Mouse (Mus musculus) thymus, postnatal 4 days (tissue): ENCODE measurements around the gene Aplp2.
"Not testable (repeated sequence)": the region's sequence is repeated elsewhere in the genome, so short reads cannot be mapped to it uniquely, and the experiment has no call there.

Source experiments
- DNase-seq: peaks from one replicate; pipeline ENCODE4 v3.0.0; 2021

Aplp2 gene

GRCm38 (mm10) chr9:31176379-31177130, 35.1 kb downstream of the Aplp2 start:
- DNase-seq: no peak

DNA sequence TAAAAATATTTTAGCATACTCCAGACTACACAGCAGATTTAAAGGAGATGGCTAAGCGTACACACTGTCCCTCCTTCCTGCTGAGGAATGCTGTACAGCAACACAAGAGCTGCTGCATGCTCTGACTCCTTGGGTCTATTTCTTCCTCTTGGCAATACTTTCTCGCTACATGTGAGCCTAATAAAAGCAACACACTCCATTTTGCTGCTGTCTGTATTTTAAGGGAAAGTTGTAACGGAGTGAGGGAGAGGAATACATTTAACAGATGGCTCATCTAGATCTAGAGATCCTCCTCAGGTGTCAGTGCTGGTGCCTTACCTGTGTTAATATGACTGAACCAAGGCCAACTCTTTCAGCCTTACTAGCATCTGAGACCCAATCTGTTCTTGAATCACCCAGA, 35.6 kb downstream of the Aplp2 start:
- no peak for DNase-seq

DNA sequence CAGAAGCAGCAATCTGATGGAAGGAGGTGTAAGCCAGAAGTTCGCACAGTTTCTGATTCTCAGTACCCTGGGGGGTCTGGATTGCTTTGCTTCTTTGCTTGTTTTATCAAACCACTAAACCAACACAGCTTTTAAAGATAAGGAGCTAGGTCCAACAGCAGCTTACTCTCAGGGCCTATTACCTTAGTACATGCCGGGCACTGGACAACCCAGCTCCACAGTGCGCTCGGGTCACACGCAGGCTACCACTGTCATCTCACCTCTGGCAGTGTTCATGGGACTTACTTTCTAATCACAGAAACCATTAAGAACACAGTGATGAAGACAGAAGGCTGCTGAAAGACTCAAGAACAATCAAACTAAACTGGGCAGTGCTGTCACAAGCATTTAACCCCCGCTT, 36.3 kb downstream of the Aplp2 start:
- no peak for DNase-seq

GRCm38 (mm10) chr9:31168356-31169093, 43.1 kb downstream of the Aplp2 start:
- no peak for DNase-seq

- no peak for DNase-seq
These were observed 44.3 kb downstream of the Aplp2 start for GRCm38 (mm10) chr9:31167305-31167704.

GRCm38 (mm10) chr9:31165505-31165904, 46.1 kb downstream of the Aplp2 start:
- not testable (repeated sequence) for DNase-seq

DNA sequence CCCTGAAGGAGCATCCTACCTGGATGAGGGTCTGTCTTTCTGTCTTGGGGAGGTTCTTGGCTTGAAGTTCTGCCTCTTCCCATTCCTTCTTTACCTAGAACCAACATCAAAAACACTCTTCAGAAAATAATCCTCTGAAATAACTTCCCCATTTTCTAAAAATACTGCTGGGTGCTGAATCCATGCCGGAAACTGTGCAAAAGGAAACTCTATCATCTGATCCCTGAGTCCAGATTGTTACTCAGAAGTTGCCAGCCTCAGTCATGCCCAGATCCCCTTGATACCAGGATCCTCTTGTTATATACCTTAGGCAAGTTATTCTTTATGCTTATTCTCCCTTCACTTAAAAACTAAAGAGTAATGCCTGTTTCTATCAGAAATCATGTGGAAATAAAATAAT, 48.3 kb downstream of the Aplp2 start:
- no peak for DNase-seq

DNA sequence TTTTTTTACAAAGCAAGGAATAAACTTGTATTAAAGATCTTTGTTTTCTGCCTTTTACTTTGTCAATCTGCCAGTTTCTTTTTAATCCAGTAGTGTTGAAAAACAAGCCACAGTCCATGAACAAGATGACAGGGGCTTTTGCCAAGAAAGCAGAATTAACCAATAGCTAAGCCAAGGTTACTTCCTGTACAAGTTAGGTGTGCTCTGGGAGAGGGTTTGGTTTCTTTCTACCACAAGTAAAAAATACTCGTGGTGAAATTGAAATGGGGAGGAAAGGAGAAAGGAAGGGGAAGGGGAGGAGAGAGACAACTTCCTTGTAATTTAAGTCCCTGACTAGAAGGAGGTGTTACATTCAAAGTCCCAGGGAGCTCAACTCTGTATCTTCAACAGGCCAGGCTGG, 48.7 kb downstream of the Aplp2 start:
- no peak for DNase-seq

GRCm38 (mm10) chr9:31159910-31160309, 51.7 kb downstream of the Aplp2 start:
- peak; percentile 53 for DNase-seq

- no peak for DNase-seq
These were observed 55.0 kb downstream of the Aplp2 start for GRCm38 (mm10) chr9:31156594-31156993.

DNA sequence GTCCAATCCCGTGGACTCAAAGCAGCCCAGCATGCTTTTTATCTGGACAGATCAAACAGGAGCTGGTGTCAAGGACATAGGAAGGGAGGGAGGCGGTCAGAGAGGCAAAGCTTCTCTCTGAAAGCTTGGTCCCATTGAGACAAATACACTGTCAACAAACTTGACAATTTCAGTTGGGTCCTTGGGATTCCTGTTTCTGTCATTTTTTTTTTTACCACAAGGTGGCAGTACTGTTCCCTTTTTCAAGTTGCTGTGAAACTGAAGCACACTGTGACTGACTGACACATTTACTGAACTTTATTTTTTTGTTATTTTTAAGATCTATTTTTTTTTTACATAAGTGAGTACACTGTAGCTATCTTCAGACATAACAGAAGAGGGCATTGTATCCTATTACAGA, 60.6 kb downstream of the Aplp2 start:
- DNase-seq: no peak

- DNase-seq: no peak
These were observed 63.5 kb downstream of the Aplp2 start for GRCm38 (mm10) chr9:31148135-31148534.

DNA sequence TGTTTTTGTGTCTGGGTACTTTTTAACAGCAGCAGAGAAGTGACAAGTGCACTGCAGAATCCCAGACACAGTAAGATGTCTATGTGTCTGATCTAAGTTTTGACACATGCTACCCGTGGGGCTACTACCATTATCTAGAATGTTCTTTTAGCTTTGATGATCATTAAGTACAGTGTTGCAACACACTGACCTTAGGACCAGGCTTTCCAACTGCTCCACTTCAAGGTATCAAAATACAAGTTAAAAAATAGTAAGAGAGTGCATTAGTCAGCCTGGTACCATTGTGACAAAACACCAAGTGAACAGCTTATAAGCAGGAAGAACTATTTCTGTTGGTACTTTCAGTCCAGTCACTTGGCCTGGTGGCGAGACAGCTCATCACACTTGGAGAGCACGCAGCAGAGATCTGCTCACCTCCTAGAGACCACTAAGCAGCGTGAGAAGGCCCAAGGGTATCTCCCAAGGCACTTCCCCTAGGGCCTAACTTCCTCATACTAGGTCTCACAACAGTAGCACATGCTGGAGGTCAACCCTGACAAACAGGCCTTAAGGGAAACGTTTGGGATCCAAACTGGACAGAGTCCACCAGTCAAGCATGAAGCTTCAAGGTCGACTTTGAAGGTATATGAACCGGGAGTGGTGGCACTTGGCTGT, 66.2 kb downstream of the Aplp2 start:
- DNase-seq: no peak

- DNase-seq: no peak
These were observed 68.7 kb downstream of the Aplp2 start for GRCm38 (mm10) chr9:31142924-31143323.

DNA sequence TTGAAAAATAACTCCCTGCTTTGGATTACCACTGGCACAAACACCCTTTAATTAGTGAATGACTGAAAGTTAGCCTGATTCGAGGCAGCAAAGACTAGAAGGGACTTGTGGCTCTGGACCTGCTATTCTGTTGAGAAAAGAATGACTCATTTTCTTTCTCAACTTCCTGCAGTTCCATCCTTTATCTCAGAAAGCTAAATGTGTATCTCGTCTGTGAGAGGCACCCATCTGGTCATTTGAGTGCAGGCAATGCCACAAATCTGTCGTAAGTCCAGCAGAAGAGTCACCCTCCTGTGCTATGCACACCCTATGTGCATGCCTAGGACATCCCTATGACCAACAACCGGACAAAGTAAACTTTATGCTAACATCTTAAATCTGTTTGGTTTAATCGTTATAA, 78.5 kb downstream of the Aplp2 start:
- DNase-seq: no peak

DNA sequence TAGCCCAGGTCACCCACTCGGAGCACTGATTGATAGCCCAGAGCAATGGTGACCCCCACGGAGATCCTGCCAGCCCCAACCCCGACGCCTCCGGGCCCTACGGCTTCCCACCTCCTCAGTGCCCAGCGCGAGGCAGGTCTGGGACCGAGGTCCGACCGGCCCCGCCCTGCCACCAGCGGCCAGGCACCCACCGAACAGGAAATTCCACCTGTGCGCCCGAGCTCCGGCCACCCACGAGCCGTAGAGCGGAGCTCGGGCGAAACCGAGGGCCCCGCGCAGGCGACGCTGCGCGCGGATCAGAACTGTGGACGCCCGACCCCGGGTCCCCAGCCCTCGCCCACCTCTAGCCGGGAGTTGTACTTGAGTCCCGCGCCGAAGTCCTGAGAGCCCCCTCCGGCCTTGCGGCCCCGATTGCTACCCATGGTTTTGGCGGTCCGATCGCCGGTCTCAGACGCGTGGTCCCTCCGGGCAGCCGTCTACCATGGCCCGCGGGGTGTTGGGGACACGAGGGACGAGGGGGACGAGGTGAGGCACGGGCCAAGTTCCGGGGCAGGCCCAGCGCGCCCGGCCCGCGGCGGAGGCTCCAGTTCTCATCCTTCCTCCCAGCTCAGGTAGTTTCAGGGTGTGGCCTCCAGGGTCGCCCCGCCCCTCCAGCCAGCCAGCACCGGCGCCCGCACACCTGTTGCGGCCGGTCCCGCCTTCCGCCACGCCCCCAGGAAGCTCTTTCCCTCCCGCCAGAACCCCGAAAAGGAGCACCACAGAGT, 80.2 kb downstream of the Aplp2 start, which contains the start of gene St14:
TSS of gene St14 (minus strand) at position 649 of the 764 bp plus-strand sequence.
- DNase-seq: peak; percentile 75

GRCm38 (mm10) chr9:31130357-31131204, 81.0 kb downstream of the Aplp2 start:
- peak; percentile 44 for DNase-seq

- no peak for DNase-seq
These were observed 81.7 kb downstream of the Aplp2 start for GRCm38 (mm10) chr9:31129956-31130355.

GRCm38 (mm10) chr9:31127876-31128465, 83.6 kb downstream of the Aplp2 start:
- DNase-seq: no peak

GRCm38 (mm10) chr9:31126079-31126478, 85.5 kb downstream of the Aplp2 start:
- no peak for DNase-seq

DNA sequence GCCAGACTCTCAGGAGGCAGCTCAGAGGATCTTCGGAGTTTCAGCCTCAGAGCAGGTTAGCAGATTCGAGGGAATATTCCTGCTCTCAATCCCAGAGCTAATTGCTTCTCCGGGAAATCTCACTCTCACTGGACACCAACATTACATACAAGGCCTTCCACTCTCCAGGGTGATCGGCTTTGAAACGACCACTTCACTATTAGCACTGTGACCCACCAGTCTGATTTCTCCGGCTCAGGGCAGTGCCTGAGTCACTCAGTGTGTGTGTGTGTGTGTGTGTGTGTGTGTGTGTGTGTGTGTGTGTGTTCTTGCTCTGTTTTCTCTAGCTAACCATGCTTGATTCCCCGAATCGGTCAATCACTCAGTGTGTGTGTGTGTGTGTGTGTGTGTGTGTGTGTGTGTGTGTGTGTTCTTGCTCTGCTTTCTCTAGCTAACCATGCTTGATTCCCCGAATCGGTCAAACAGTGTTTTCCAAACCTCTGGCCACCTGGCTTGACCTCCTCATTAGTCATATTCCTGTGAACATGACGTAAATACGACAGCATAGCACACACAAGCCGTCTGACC, 89.1 kb downstream of the Aplp2 start:
- no peak for DNase-seq
